Mouse (Mus musculus): ENCODE data around the gene Vps36. TPM values are rescaled to one million over a fixed set of nuclear protein-coding genes. Genes with fewer than 3 reads are reported as not detected.

Vps36 gene
- polyA plus RNA-seq, 1 experiment from 2014 or later = 41.1 TPM

DNA sequence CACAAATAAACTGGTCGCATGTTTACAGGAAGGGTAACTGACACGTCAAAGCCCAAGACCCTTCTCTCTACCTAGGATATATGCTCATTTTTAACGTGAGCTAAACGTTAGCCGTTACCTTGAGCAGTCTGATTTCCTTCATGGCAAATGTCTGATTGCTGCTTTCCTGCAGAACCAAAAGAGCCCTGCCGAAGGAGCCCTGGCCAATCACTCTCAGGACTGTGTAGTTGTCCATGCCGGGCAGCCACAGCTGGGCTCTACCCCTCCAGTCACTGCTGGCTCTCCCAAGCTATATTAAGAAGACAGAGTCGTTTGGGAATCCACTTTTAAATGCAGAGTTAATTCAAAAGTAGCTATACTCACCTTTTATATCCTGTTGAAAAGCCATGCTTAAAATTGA is 30.4 kb upstream of the Vps36 start:
- H3K4me3 ChIP-seq (ENCODE audit: low read depth, low read length) = no peak overlapping the region
- no peaks in the 10 kb centered on the region for H3K27me3 ChIP-seq (ENCODE audit: control insufficient read depth, insufficient read depth, low read length)
- H3K9me3 ChIP-seq (replicated peaks; ENCODE audit: control insufficient read depth, low read length) = no peaks in the 10 kb centered on the region
- H3K4me1 ChIP-seq (ENCODE audit: control insufficient read depth, insufficient read depth, low read length) = no peaks in the 10 kb centered on the region
- no peak overlapping the region for H3K9ac ChIP-seq (replicated peaks; ENCODE audit: low read length)
- no peaks in the 10 kb centered on the region for H3K36me3 ChIP-seq (replicated peaks; ENCODE audit: control insufficient read depth, insufficient read depth, low read depth, low read length)
- ATAC-seq (replicated peaks; ENCODE audit: insufficient number of reproducible peaks, low FRiP score, low TSS enrichment, low read depth) (no peak), DNase-seq (ENCODE audit: low spot score) (no peak)
- no peak overlapping the region for H3K27ac ChIP-seq (replicated peaks; ENCODE audit: low read depth, low read length)
- WGBS = 82% methylated on average over 8 of the region's 8 CpGs
- no peak overlapping the region for H3K4me2 ChIP-seq (ENCODE audit: low read depth, low read length)

DNA sequence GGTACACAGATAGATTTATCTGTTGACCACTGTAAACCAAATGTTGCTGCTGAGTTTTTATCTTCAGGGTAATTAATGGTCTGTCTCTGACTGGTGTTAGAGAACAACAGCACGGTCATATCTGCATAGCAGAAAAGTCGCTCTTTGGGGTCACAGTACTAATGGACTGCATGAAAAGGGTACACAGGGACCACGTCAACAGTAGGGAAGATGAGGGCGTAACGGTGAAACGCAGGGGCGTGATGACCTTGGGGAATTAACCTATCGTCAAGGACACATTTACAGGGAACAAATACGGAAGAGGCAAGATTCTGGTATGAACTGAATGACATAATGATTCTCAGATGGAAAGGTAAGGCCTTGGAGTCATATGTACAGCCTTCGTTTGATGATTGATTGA is 28.2 kb upstream of the Vps36 start:
- Histone ChIP-seq H3K27me3 (ENCODE audit: control insufficient read depth, insufficient read depth, low read length) (no peaks in the 10 kb centered on the region), H3K4me1 (ENCODE audit: control insufficient read depth, insufficient read depth, low read length) (no peaks in the 10 kb centered on the region), H3K27ac (replicated peaks; ENCODE audit: low read depth, low read length) (no peak overlapping the region), H3K4me3 (ENCODE audit: low read depth, low read length) (no peak overlapping the region), H3K4me2 (ENCODE audit: low read depth, low read length) (no peak overlapping the region), H3K9ac (replicated peaks; ENCODE audit: low read length) (no peak overlapping the region), H3K36me3 (replicated peaks; ENCODE audit: control insufficient read depth, insufficient read depth, low read depth, low read length) (peaks cover 2% of the 10 kb centered on the region; the same call in 1 of the 2 replicates), H3K9me3 (replicated peaks; ENCODE audit: control insufficient read depth, low read length) (no peaks in the 10 kb centered on the region)
- no peak for DNase-seq (ENCODE audit: low spot score)
- 87% methylated on average over 10 of the region's 10 CpGs for WGBS
- no peak for ATAC-seq (replicated peaks; ENCODE audit: insufficient number of reproducible peaks, low FRiP score, low TSS enrichment, low read depth)

DNA sequence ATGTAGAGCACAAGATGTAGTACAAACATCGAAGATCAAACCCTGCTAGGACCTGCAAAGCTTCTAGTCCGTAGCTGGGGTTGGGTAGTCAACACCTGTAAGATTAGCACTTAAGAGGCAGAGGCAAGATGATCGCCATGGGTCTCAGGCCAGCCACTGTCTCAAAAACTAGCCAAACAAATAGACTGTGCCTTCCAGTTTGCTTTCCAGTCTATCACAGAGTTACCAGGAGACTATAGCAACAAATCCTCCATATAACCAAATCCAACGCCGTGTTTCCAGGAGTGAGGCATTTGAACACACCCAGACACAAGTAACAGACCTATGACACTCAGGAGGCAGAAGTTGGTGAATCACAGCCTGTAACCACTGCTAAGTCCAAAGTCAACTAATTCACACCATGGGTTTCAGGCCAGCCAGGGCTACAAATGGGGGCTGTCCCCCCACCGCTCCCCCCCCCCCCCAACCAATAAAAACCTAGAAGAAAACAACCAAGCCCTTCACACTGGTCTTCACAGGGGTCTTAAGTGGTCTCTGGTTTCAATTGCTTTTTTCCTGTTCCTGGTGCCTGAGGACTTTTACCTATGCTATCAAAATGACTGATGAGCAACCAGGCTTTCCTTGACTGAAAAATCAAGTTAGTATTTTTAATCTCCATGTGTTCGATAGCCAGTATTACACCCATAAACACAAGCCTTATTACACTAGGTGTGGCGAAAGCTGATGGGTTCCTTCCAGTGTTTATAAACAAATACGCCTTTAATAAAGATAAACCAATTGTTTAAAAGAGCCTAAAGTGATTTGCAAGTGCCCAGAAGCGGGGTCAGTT is 27.1 kb upstream of the Vps36 start:
- Histone ChIP-seq H3K9ac (replicated peaks; ENCODE audit: low read length) (peak overlapping the region; percentile 56; the same call in 1 of the 2 replicates), H3K4me2 (ENCODE audit: low read depth, low read length) (peak overlapping the region; percentile 32), H3K4me1 (ENCODE audit: control insufficient read depth, insufficient read depth, low read length) (no peaks in the 10 kb centered on the region), H3K4me3 (ENCODE audit: low read depth, low read length) (peak overlapping the region; percentile 45), H3K36me3 (replicated peaks; ENCODE audit: control insufficient read depth, insufficient read depth, low read depth, low read length) (peaks cover 2% of the 10 kb centered on the region; the same call in 1 of the 2 replicates), H3K27me3 (ENCODE audit: control insufficient read depth, insufficient read depth, low read length) (no peaks in the 10 kb centered on the region), H3K9me3 (replicated peaks; ENCODE audit: control insufficient read depth, low read length) (no peaks in the 10 kb centered on the region), H3K27ac (replicated peaks; ENCODE audit: low read depth, low read length) (no peak overlapping the region)
- peak; percentile 16; the same call in 1 of the 2 replicates for ATAC-seq (replicated peaks; ENCODE audit: insufficient number of reproducible peaks, low FRiP score, low TSS enrichment, low read depth)
- 56% methylated on average over 10 of the region's 10 CpGs for WGBS
- DNase-seq (ENCODE audit: low spot score) = peak; percentile 5

DNA sequence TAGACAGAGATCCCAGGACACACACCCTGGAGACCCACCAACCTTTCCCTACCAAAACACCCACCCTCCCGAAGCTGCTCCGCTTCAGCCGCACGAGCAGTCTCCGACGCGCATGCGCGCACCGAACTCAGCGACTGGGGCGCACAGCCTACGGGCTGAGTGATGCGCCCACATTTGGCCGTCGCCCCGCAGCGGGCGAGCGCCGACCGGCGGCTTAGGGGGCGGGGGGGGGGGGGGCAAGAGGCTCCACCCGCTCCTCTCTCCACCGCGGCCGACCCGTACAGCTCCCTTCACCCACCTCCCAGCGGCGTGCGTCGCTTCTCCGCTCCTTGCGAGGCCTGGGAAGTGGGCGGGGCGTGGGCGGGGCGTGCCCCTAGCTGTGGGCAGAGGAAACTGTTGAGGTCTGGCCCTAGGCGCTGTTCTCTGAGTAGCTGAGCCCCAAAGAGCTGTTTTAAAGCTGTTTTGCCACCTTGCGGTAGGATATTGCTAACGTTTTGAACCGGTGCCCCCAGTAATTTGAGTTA is 26.5 kb upstream of the Vps36 start, which contains the start of gene Nek3:
Nek3 (minus strand) TSS at position 356 of the 524 bp plus-strand sequence.
- WGBS = under 1% methylated on average over 27 of the region's 43 CpGs
- H3K9me3 ChIP-seq (replicated peaks; ENCODE audit: control insufficient read depth, low read length) = no peaks in the 10 kb centered on the region
- ATAC-seq (replicated peaks; ENCODE audit: insufficient number of reproducible peaks, low FRiP score, low TSS enrichment, low read depth) (peak; percentile 99), DNase-seq (ENCODE audit: low spot score) (peak; percentile 94)
- H3K9ac ChIP-seq (replicated peaks; ENCODE audit: low read length) = peak within 1 kb of the TSS; percentile 56
- H3K4me1 ChIP-seq (ENCODE audit: control insufficient read depth, insufficient read depth, low read length) = no peaks in the 10 kb centered on the region
- H3K27ac ChIP-seq (replicated peaks; ENCODE audit: low read depth, low read length) = no peak within 1 kb of the TSS
- H3K36me3 ChIP-seq (replicated peaks; ENCODE audit: control insufficient read depth, insufficient read depth, low read depth, low read length) = peaks cover 2% of the 10 kb centered on the region; the same call in 1 of the 2 replicates
- peak within 1 kb of the TSS; percentile 32 for H3K4me2 ChIP-seq (ENCODE audit: low read depth, low read length)
- H3K4me3 ChIP-seq (ENCODE audit: low read depth, low read length) = peak within 1 kb of the TSS; percentile 45
- no peaks in the 10 kb centered on the region for H3K27me3 ChIP-seq (ENCODE audit: control insufficient read depth, insufficient read depth, low read length)

DNA sequence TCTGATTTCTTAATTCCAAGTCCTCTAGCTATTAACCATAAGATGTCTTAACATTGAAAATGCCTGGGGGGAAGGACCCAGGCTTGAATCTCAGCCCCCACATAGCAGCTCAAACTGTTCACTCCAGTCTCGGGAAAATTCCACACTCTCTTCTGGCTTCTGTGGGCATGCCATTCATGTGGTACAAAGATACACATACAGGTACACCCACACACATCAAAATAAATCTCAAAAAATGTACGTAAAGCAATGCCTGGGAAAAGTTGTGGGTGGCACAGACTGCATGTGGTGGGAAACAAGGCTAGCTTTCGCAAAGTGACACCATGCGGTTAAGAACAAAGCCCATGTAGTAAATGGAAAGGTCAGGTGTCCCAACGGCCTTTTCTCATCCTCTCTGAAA is 23.4 kb upstream of the Vps36 start:
- Histone ChIP-seq H3K27me3 (ENCODE audit: control insufficient read depth, insufficient read depth, low read length) (no peaks in the 10 kb centered on the region), H3K4me2 (ENCODE audit: low read depth, low read length) (no peak overlapping the region), H3K4me3 (ENCODE audit: low read depth, low read length) (no peak overlapping the region), H3K9me3 (replicated peaks; ENCODE audit: control insufficient read depth, low read length) (no peaks in the 10 kb centered on the region), H3K36me3 (replicated peaks; ENCODE audit: control insufficient read depth, insufficient read depth, low read depth, low read length) (peaks cover 2% of the 10 kb centered on the region), H3K9ac (replicated peaks; ENCODE audit: low read length) (no peak overlapping the region), H3K27ac (replicated peaks; ENCODE audit: low read depth, low read length) (no peak overlapping the region), H3K4me1 (ENCODE audit: control insufficient read depth, insufficient read depth, low read length) (no peaks in the 10 kb centered on the region)
- WGBS = 90% methylated on average over 5 of the region's 5 CpGs
- ATAC-seq (replicated peaks; ENCODE audit: insufficient number of reproducible peaks, low FRiP score, low TSS enrichment, low read depth) = no peak
- DNase-seq (ENCODE audit: low spot score) = no peak

DNA sequence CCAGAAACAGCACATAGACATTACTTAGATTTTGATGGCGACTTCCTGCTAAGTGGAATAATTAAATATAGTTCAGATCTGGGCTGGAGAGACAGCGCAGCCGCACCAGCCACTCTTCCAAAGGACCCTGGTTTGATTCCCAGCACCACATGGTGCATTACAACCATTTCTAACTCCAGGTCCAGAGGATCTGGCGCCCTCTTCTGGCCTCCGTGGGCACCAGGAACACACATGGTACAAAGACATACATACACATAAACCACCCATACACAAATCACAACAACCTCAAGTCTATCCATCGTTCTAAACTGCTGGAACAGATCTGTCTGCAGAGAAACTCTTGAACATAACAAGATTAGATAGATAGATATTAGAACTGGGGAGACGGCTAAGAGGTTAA is 16.6 kb upstream of the Vps36 start:
- no peak overlapping the region for H3K4me3 ChIP-seq (ENCODE audit: low read depth, low read length)
- no peaks in the 10 kb centered on the region for H3K4me1 ChIP-seq (ENCODE audit: control insufficient read depth, insufficient read depth, low read length)
- no peak for DNase-seq (ENCODE audit: low spot score)
- H3K27ac ChIP-seq (replicated peaks; ENCODE audit: low read depth, low read length) = no peak overlapping the region
- no peak overlapping the region for H3K9ac ChIP-seq (replicated peaks; ENCODE audit: low read length)
- H3K9me3 ChIP-seq (replicated peaks; ENCODE audit: control insufficient read depth, low read length) = no peaks in the 10 kb centered on the region
- H3K4me2 ChIP-seq (ENCODE audit: low read depth, low read length) = no peak overlapping the region
- H3K27me3 ChIP-seq (ENCODE audit: control insufficient read depth, insufficient read depth, low read length) = no peaks in the 10 kb centered on the region
- WGBS = 96% methylated on average over 7 of the region's 7 CpGs
- peaks cover 11% of the 10 kb centered on the region for H3K36me3 ChIP-seq (replicated peaks; ENCODE audit: control insufficient read depth, insufficient read depth, low read depth, low read length)
- ATAC-seq (replicated peaks; ENCODE audit: insufficient number of reproducible peaks, low FRiP score, low TSS enrichment, low read depth) = no peak

DNA sequence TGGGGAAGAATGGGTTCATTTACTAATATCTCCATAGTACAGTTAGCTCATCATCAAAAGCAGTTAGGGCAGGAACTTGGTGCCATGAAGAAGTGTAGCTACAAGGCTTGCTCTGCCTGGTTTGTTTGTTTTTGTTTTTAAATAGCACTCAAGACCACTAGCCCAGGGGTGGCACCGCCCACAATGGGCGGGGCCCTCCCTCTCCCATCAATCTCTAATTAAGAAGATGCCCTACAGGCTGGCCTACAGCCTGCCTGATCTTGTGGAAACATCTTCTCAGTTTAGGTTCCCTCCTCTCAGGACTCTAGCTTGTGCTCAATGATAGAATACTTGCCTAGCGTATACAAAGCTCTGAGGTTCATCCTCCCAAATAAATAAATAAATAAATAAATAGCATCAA is 7.7 kb upstream of the Vps36 start:
- H3K9me3 ChIP-seq (replicated peaks; ENCODE audit: control insufficient read depth, low read length) = no peaks in the 10 kb centered on the region
- H3K36me3 ChIP-seq (replicated peaks; ENCODE audit: control insufficient read depth, insufficient read depth, low read depth, low read length) = no peaks in the 10 kb centered on the region
- ATAC-seq (replicated peaks; ENCODE audit: insufficient number of reproducible peaks, low FRiP score, low TSS enrichment, low read depth) = peak; percentile 75
- DNase-seq (ENCODE audit: low spot score) = peak; percentile 50
- H3K27ac ChIP-seq (replicated peaks; ENCODE audit: low read depth, low read length) = no peak overlapping the region
- no peaks in the 10 kb centered on the region for H3K4me1 ChIP-seq (ENCODE audit: control insufficient read depth, insufficient read depth, low read length)
- 0% methylated on average over 3 of the region's 3 CpGs for WGBS
- no peaks in the 10 kb centered on the region for H3K27me3 ChIP-seq (ENCODE audit: control insufficient read depth, insufficient read depth, low read length)
- H3K4me2 ChIP-seq (ENCODE audit: low read depth, low read length) = peak overlapping the region; percentile 69
- H3K4me3 ChIP-seq (ENCODE audit: low read depth, low read length) = peak overlapping the region; percentile 71
- H3K9ac ChIP-seq (replicated peaks; ENCODE audit: low read length) = peak overlapping the region; percentile 78
